Mouse (Mus musculus): ENCODE results near the gene Krt7.

Gene Krt7

GRCm38 (mm10) chr15:101440837-101441236 is 30.0 kb downstream of the Krt7 start:
- DNase-seq (ENCODE audit: low read depth, low spot score) = no peak

- DNase-seq (ENCODE audit: low read depth, low spot score) = no peak
These were observed 35.7 kb downstream of the Krt7 start for GRCm38 (mm10) chr15:101446572-101446971.

GRCm38 (mm10) chr15:101447444-101447843 is 36.6 kb downstream of the Krt7 start, which contains the start of gene Krt88:
Gene Krt88 (plus strand): TSS chr15:101447744.
- no peak for DNase-seq (ENCODE audit: low read depth, low spot score)

- peak; percentile 49 for DNase-seq (ENCODE audit: low read depth, low spot score)
These were observed 42.4 kb downstream of the Krt7 start for GRCm38 (mm10) chr15:101453093-101453736.

- no peak for DNase-seq (ENCODE audit: low read depth, low spot score)
These were observed 43.9 kb downstream of the Krt7 start for GRCm38 (mm10) chr15:101454774-101455173.

- no peak for DNase-seq (ENCODE audit: low read depth, low spot score)
These were observed 44.4 kb downstream of the Krt7 start for GRCm38 (mm10) chr15:101455292-101455691.

- DNase-seq (ENCODE audit: low read depth, low spot score) = no peak
These were observed 45.0 kb downstream of the Krt7 start for GRCm38 (mm10) chr15:101455891-101456290.

- no peak for DNase-seq (ENCODE audit: low read depth, low spot score)
These were observed 47.6 kb downstream of the Krt7 start for GRCm38 (mm10) chr15:101458361-101458930.

GRCm38 (mm10) chr15:101459283-101459682 is 48.4 kb downstream of the Krt7 start:
- no peak for DNase-seq (ENCODE audit: low read depth, low spot score)

GRCm38 (mm10) chr15:101463651-101464050 is 52.8 kb downstream of the Krt7 start, which contains the start of gene Krt81:
Gene Krt81 (minus strand): TSS chr15:101463751.
- DNase-seq (ENCODE audit: low read depth, low spot score) = no peak

GRCm38 (mm10) chr15:101469093-101469492 is 58.2 kb downstream of the Krt7 start:
- DNase-seq (ENCODE audit: low read depth, low spot score) = no peak

GRCm38 (mm10) chr15:101472952-101473528 is 62.2 kb downstream of the Krt7 start, which contains the start of gene Krt86:
Gene Krt86 (plus strand): TSS chr15:101473478.
- no peak for DNase-seq (ENCODE audit: low read depth, low spot score)

GRCm38 (mm10) chr15:101479007-101479665 is 68.3 kb downstream of the Krt7 start:
- DNase-seq (ENCODE audit: low read depth, low spot score) = peak; percentile 46

GRCm38 (mm10) chr15:101479666-101480060 is 68.8 kb downstream of the Krt7 start:
- no peak for DNase-seq (ENCODE audit: low read depth, low spot score)
